Mouse (Mus musculus): ENCODE data around the gene Arhgap42.
A peak's percentile ranks its signal among the peaks of the same experiment; 100 is the strongest.

The Arhgap42 gene

GRCm38 (mm10) chr9:9015108-9015507 is 223.8 kb downstream of the Arhgap42 start:
- Histone ChIP-seq H3K9me3 (ENCODE audit: low read length) (no peaks in the 10 kb centered on the region), H3K27me3 (ENCODE audit: insufficient read depth, low read length) (no peaks in the 10 kb centered on the region), H3K4me1 (replicated peaks; ENCODE audit: low read depth, low read length) (no peaks in the 10 kb centered on the region), H3K4me3 (replicated peaks; ENCODE audit: low read length) (no peak overlapping the region), H3K36me3 (ENCODE audit: insufficient read depth, low read length) (no peaks in the 10 kb centered on the region)
- TF ChIP-seq POU5F1 (IDR thresholded peaks at IDR 0.05; ENCODE audit: borderline replicate concordance, low read length) (no peak), CTCF (conservative IDR thresholded peaks at IDR 0.05; ENCODE audit: low read length) (no peak), NANOG (IDR thresholded peaks at IDR 0.05; ENCODE audit: borderline replicate concordance, low read length) (no peak)

GRCm38 (mm10) chr9:9001170-9001569 is 237.7 kb downstream of the Arhgap42 start:
- no peak for TF ChIP-seq POU5F1 (IDR thresholded peaks at IDR 0.05; ENCODE audit: borderline replicate concordance, low read length)
- peak; percentile 32 for TF ChIP-seq CTCF (conservative IDR thresholded peaks at IDR 0.05; ENCODE audit: low read length)
- no peak for TF ChIP-seq NANOG (IDR thresholded peaks at IDR 0.05; ENCODE audit: borderline replicate concordance, low read length)
- Histone ChIP-seq H3K4me3 (replicated peaks; ENCODE audit: low read length) (no peak overlapping the region), H3K4me1 (replicated peaks; ENCODE audit: low read depth, low read length) (no peaks in the 10 kb centered on the region), H3K27me3 (ENCODE audit: insufficient read depth, low read length) (no peaks in the 10 kb centered on the region), H3K36me3 (ENCODE audit: insufficient read depth, low read length) (peaks cover 1% of the 10 kb centered on the region; the same call in 1 of the 2 replicates), H3K9me3 (ENCODE audit: low read length) (no peaks in the 10 kb centered on the region)

GRCm38 (mm10) chr9:8996494-8996893 is 242.4 kb downstream of the Arhgap42 start:
- H3K36me3 ChIP-seq (ENCODE audit: insufficient read depth, low read length), result no peaks in the 10 kb centered on the region
- H3K9me3 ChIP-seq (ENCODE audit: low read length), result peaks cover 20% of the 10 kb centered on the region
- H3K4me3 ChIP-seq (replicated peaks; ENCODE audit: low read length), result no peak overlapping the region
- TF ChIP-seq CTCF (conservative IDR thresholded peaks at IDR 0.05; ENCODE audit: low read length), result no peak
- TF ChIP-seq POU5F1 (IDR thresholded peaks at IDR 0.05; ENCODE audit: borderline replicate concordance, low read length), result no peak
- no peak for TF ChIP-seq NANOG (IDR thresholded peaks at IDR 0.05; ENCODE audit: borderline replicate concordance, low read length)
- no peaks in the 10 kb centered on the region for H3K4me1 ChIP-seq (replicated peaks; ENCODE audit: low read depth, low read length)
- no peaks in the 10 kb centered on the region for H3K27me3 ChIP-seq (ENCODE audit: insufficient read depth, low read length)

DNA sequence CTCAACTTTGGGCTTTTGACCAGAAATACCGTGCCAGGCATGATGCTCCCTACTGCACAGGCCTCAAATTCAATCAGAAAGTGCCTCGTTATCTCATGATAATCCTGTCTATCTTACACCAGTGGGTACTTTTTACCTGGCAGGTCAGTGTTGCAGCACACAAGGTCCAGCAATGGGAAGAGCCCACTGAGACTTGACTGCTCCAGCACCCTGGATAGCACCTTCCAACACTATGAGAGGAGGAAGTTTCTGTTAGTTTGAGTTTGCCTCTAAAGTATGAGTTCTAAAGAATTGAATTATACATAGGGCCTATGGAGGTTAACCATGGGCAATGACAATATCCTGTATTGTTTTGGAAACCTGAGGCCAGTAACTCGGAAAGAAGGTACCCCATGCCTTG is 256.6 kb downstream of the Arhgap42 start:
- Histone ChIP-seq H3K4me3 (replicated peaks; ENCODE audit: low read length) (no peak overlapping the region), H3K27me3 (ENCODE audit: insufficient read depth, low read length) (no peaks in the 10 kb centered on the region)
- no peak for TF ChIP-seq POU5F1 (IDR thresholded peaks at IDR 0.05; ENCODE audit: borderline replicate concordance, low read length)
- no peak for TF ChIP-seq NANOG (IDR thresholded peaks at IDR 0.05; ENCODE audit: borderline replicate concordance, low read length)
- no peak for TF ChIP-seq CTCF (conservative IDR thresholded peaks at IDR 0.05; ENCODE audit: low read length)

GRCm38 (mm10) chr9:8977775-8978174 is 261.1 kb downstream of the Arhgap42 start:
- Histone ChIP-seq H3K36me3 (ENCODE audit: insufficient read depth, low read length) (no peaks in the 10 kb centered on the region), H3K27me3 (ENCODE audit: insufficient read depth, low read length) (no peaks in the 10 kb centered on the region), H3K4me3 (replicated peaks; ENCODE audit: low read length) (no peak overlapping the region), H3K9me3 (ENCODE audit: low read length) (no peaks in the 10 kb centered on the region), H3K4me1 (replicated peaks; ENCODE audit: low read depth, low read length) (no peaks in the 10 kb centered on the region)
- TF ChIP-seq CTCF (conservative IDR thresholded peaks at IDR 0.05; ENCODE audit: low read length) (no peak), POU5F1 (IDR thresholded peaks at IDR 0.05; ENCODE audit: borderline replicate concordance, low read length) (no peak), NANOG (IDR thresholded peaks at IDR 0.05; ENCODE audit: borderline replicate concordance, low read length) (no peak)

More for the DNA sequence above, 256.6 kb downstream of the Arhgap42 start:
- H3K9me3 ChIP-seq (ENCODE audit: low read length), result no peaks in the 10 kb centered on the region
- no peaks in the 10 kb centered on the region for H3K36me3 ChIP-seq (ENCODE audit: insufficient read depth, low read length)
- no peaks in the 10 kb centered on the region for H3K4me1 ChIP-seq (replicated peaks; ENCODE audit: low read depth, low read length)

DNA sequence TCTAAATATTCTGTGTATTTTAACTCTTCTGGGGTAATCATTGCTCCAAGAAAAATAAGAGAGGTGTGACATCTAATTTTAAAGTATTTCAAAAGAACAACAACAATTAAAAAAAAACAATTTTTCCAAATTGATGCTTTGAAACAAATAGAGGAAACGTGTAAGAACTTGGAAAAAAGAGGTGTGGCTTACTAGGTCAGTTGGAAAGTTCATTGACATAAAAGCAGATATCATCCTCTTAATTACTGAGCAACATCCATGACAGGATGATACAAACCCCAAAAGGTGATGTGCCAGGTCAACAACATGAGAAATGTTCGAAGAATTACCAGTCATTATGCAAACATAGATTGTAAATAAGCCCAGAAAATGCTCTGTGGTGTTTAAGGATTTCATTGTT is 267.4 kb downstream of the Arhgap42 start, which contains the start of gene Gm16485:
Gm16485 (plus strand) TSS at position 301 of the 400 bp plus-strand sequence.
- H3K9me3 ChIP-seq (ENCODE audit: low read length), result no peaks in the 10 kb centered on the region; the same call in 1 of the 2 replicates
- no peaks in the 10 kb centered on the region for H3K27me3 ChIP-seq (ENCODE audit: insufficient read depth, low read length)
- TF ChIP-seq POU5F1 (IDR thresholded peaks at IDR 0.05; ENCODE audit: borderline replicate concordance, low read length) (no peak), CTCF (conservative IDR thresholded peaks at IDR 0.05; ENCODE audit: low read length) (no peak), NANOG (IDR thresholded peaks at IDR 0.05; ENCODE audit: borderline replicate concordance, low read length) (no peak)
- no peak within 1 kb of the TSS for H3K4me3 ChIP-seq (replicated peaks; ENCODE audit: low read length)
- H3K36me3 ChIP-seq (ENCODE audit: insufficient read depth, low read length), result no peaks in the 10 kb centered on the region
- no peaks in the 10 kb centered on the region for H3K4me1 ChIP-seq (replicated peaks; ENCODE audit: low read depth, low read length)

DNA sequence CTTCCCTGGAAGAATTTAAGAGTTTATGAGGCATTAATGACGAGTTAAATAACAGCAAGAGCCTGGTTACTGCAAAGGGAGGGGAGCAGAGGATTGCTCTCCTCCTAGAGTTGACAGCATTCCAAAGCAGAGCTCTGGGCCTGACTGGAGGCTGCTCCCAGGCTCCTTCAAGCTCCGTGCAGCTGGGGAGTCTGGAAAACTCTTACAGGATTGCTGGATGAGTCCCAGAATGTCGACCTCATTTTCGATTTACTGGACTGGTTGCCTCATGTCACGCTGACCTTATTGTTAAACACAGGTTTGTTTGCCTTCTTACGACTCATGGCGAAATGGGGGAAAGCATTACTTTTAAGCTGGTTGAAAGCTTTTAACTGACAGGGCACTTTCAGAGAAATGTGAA is 268.7 kb downstream of the Arhgap42 start:
- no peak overlapping the region for H3K4me3 ChIP-seq (replicated peaks; ENCODE audit: low read length)
- H3K9me3 ChIP-seq (ENCODE audit: low read length), result no peaks in the 10 kb centered on the region; the same call in 1 of the 2 replicates
- no peaks in the 10 kb centered on the region for H3K36me3 ChIP-seq (ENCODE audit: insufficient read depth, low read length)
- no peaks in the 10 kb centered on the region for H3K4me1 ChIP-seq (replicated peaks; ENCODE audit: low read depth, low read length)
- TF ChIP-seq NANOG (IDR thresholded peaks at IDR 0.05; ENCODE audit: borderline replicate concordance, low read length) (no peak), CTCF (conservative IDR thresholded peaks at IDR 0.05; ENCODE audit: low read length) (no peak), POU5F1 (IDR thresholded peaks at IDR 0.05; ENCODE audit: borderline replicate concordance, low read length) (no peak)
- H3K27me3 ChIP-seq (ENCODE audit: insufficient read depth, low read length), result no peaks in the 10 kb centered on the region

GRCm38 (mm10) chr9:8964512-8965133 is 274.3 kb downstream of the Arhgap42 start:
- TF ChIP-seq POU5F1 (IDR thresholded peaks at IDR 0.05; ENCODE audit: borderline replicate concordance, low read length), result no peak
- peak; percentile 60 for TF ChIP-seq CTCF (conservative IDR thresholded peaks at IDR 0.05; ENCODE audit: low read length)
- Histone ChIP-seq H3K4me1 (replicated peaks; ENCODE audit: low read depth, low read length) (no peaks in the 10 kb centered on the region), H3K9me3 (ENCODE audit: low read length) (no peaks in the 10 kb centered on the region), H3K4me3 (replicated peaks; ENCODE audit: low read length) (no peak overlapping the region), H3K27me3 (ENCODE audit: insufficient read depth, low read length) (no peaks in the 10 kb centered on the region), H3K36me3 (ENCODE audit: insufficient read depth, low read length) (no peaks in the 10 kb centered on the region)

DNA sequence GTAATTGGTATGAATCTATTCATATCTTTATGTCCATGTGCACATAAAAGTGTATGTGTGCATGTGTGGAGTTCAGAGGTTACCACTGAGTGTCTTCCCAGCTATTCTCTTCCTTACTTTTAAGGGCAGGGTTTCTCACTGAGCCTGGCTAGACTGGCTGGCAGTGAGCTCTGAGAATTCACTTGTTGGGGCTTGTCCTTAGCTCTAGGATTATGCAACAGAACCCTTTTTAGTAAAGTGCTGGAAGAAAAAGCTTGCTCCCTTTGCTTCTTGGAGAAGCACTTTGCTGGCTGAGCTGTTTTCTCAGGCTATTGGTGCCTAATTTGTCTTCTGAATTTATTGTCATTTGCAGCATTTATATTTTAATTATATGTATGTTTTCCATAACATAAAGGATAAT is 285.6 kb downstream of the Arhgap42 start:
- H3K4me1 ChIP-seq (replicated peaks; ENCODE audit: low read depth, low read length), result no peaks in the 10 kb centered on the region
- H3K27me3 ChIP-seq (ENCODE audit: insufficient read depth, low read length), result no peaks in the 10 kb centered on the region
- no peak overlapping the region for H3K4me3 ChIP-seq (replicated peaks; ENCODE audit: low read length)
- TF ChIP-seq NANOG (IDR thresholded peaks at IDR 0.05; ENCODE audit: borderline replicate concordance, low read length) (no peak), POU5F1 (IDR thresholded peaks at IDR 0.05; ENCODE audit: borderline replicate concordance, low read length) (no peak), CTCF (conservative IDR thresholded peaks at IDR 0.05; ENCODE audit: low read length) (no peak)
- H3K9me3 ChIP-seq (ENCODE audit: low read length), result no peaks in the 10 kb centered on the region
- H3K36me3 ChIP-seq (ENCODE audit: insufficient read depth, low read length), result no peaks in the 10 kb centered on the region

Measured in E14TG2a.4 (cell line).